Mouse (Mus musculus): ENCODE data around the gene Olfr693.

GRCm38 (mm10) chr7:106696891-106697290 is 16.5 kb upstream of the Olfr693 start:
- TF ChIP-seq POLR2A (IDR thresholded peaks at IDR 0.05; ENCODE audit: low read depth, low read length) (no peak), CTCF (IDR thresholded peaks at IDR 0.05; ENCODE audit: borderline replicate concordance, insufficient read depth, low read length) (no peak)
